Mouse (Mus musculus): ENCODE measurements around the gene Ctf1.

GRCm38 (mm10) chr7:127747559-127748234 is 35.2 kb downstream of the Ctf1 start:
- no peak for TF ChIP-seq GATA1 (IDR thresholded peaks at IDR 0.05; ENCODE audit: borderline replicate concordance, low read length)
- no peak for TF ChIP-seq FLI1 (IDR thresholded peaks at IDR 0.05; ENCODE audit: low read length)

Data from megakaryocyte, embryonic 14.5 days (primary cell).